Mouse (Mus musculus) lung, adult 2 months (tissue): ENCODE measurements around the gene Ucma.

ENCODE experiments used
- CTCF ChIP-seq: fragments of 200-500 bp; IDR thresholded peaks from 2 replicates; pipeline ENCODE4 v1.5.1; 2011; ENCODE audit warnings: mild to moderate bottlenecking, low read length, control low read depth; ENCODE audit not compliant: insufficient read depth
- POLR2A ChIP-seq: fragments of 200-500 bp; IDR thresholded peaks from 2 replicates; pipeline ENCODE4 v1.6.1; 2011; ENCODE audit warnings: low read depth, mild to moderate bottlenecking, control low read depth, low read length, borderline replicate concordance; ENCODE audit errors: extremely low read depth

GRCm38 (mm10) chr2:4927391-4927790 lies 48.5 kb upstream of the Ucma start:
- TF ChIP-seq POLR2A (no peak), CTCF (no peak)
